Mouse (Mus musculus): Measurements from ENCODE around the gene Hist1h2an.
"Not testable (repeated sequence)": the region's sequence is repeated elsewhere in the genome, so short reads cannot be mapped to it uniquely, and the experiment has no call there.

The Hist1h2an gene

DNA sequence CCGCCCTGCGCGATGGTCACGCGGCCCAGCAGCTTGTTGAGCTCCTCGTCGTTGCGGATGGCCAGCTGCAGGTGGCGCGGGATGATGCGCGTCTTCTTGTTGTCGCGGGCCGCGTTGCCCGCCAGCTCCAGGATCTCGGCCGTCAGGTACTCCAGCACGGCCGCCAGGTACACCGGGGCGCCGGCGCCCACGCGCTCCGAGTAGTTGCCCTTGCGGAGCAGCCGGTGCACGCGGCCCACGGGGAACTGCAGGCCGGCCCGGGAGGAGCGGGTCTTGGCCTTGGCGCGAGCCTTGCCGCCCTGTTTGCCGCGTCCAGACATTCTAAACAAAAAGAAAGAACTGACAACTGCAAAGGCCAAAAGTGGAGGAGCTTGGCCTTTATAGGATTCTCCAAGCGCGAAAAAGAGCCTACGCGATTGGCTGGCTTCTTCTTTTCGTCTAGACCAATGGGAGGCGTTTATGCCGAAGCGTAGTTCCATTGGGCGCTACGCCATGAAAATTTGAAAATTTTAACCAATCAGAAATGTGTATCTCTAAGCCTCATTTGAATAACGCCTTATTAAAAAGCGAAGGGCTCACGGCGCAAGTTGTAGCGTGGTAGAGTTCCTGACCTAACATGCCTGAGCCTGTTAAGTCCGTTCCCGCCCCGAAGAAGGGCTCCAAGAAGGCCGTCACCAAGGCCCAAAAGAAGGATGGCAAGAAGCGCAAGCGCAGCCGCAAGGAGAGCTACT is at the start of gene Hist1h2an, which contains the start of gene Hist1h2bp:
TSS of gene Hist1h2an (minus strand) at position 320 of the 731 bp plus-strand sequence.
TSS of gene Hist1h2bp (plus strand) at position 563 of the 731 bp plus-strand sequence.
- peak; percentile 98 for DNase-seq (ENCODE audit: low spot score)

DNA sequence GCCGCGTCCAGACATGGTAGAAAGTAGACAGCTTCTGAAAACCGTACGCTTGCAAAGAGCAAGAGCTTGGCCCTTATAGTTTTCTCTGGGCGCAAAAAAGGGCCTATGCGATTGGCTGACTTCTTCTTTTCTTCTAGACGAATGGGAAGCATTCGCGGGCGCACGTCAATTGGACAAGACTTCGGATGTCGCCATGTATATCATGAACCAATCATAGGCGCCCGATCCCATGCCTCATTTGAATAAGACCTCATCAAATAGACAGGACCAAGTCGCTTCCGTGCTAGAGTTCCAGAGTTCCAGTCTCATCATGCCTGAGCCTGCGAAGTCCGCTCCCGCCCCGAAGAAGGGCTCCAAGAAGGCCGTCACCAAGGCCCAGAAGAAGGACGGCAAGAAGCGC is 46.4 kb upstream of the Hist1h2an start, which contains the start of the genes Hist1h2ap and Hist1h2br:
TSS of gene Hist1h2ap (minus strand) at position 47 of the 400 bp plus-strand sequence.
TSS of gene Hist1h2br (plus strand) at position 283 of the 400 bp plus-strand sequence.
- DNase-seq (ENCODE audit: low spot score), result not testable (repeated sequence)

DNA sequence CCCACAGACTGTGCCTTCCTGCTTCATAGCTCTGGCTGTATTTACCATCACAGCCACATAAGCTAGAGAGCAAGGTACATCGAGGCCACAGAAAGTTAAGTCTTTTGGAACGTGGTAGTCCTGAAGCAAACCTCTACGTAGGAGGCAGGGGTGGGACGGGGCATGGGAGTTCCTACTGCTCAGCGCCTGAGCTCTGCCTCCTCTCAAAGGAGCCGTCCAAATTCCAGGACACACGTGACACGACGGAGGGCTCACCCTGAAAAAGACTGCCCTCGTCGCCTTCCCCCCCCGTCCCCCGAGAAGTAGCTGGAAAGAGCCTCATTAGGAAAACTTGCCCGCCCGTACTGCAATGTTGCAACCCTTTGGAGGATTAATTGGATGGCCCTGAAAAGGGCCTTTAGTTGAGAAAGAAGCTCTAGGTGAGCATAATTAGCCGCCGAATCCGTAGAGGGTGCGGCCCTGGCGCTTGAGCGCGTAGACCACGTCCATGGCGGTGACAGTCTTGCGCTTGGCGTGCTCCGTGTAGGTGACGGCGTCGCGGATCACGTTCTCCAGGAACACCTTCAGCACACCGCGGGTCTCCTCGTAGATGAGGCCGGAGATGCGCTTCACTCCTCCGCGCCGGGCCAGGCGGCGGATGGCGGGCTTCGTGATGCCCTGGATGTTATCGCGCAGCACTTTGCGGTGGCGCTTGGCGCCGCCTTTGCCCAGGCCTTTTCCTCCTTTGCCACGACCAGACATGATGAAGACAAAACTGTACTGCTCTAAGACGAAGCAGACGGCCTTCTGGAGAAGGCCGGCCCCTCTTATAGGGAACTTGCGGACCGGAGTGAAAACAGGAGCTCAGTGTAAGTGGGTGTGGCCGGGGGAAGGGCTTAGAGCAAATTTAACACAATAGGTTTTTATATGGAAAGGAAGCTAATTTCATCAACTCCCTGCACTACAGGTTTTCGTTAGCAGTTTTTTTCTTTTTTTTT is 44.7 kb upstream of the Hist1h2an start, which contains the start of gene Hist1h4n:
TSS of gene Hist1h4n (minus strand) at position 779 of the 977 bp plus-strand sequence.
- not testable (repeated sequence) for DNase-seq (ENCODE audit: low spot score)

DNA sequence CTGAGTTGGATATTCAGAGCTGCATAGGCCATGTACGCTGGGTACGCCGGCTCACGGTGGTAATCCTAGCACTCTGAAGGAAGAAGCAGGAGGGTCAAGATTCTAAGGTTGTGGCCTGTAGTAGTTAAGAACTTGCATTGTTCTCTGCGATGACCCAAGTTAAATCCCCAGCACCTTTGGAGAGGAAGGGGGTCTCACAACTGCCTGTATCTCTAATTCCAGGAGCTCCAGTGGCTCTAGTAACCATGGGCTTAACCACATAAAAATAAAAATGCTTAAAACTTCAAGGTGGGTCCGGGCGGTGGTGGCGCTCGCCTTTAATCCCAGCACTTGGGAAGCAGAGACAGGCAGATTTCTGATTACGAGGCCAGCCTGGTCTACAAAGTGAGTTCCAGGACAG is 43.3 kb upstream of the Hist1h2an start:
- no peak for DNase-seq (ENCODE audit: low spot score)

DNA sequence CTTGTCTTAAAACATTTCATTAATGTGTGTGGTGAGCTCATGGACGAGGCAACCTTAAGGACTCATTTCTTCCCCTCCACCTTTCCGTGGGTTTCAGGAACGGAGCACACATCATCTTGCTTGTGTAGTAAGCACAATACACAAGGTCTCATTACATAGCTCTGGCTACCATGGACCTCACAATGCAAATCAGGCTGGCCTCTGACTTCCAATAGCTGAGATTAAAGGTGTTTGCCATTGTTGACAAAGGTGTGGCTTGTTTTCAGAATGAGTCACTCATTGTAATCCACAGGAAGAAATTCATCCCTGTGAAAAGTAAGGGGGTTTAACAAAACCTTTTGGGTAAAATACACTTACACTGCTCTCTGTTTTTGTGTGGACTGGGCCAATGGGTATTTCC is 41.5 kb upstream of the Hist1h2an start:
- DNase-seq (ENCODE audit: low spot score), result no peak

DNA sequence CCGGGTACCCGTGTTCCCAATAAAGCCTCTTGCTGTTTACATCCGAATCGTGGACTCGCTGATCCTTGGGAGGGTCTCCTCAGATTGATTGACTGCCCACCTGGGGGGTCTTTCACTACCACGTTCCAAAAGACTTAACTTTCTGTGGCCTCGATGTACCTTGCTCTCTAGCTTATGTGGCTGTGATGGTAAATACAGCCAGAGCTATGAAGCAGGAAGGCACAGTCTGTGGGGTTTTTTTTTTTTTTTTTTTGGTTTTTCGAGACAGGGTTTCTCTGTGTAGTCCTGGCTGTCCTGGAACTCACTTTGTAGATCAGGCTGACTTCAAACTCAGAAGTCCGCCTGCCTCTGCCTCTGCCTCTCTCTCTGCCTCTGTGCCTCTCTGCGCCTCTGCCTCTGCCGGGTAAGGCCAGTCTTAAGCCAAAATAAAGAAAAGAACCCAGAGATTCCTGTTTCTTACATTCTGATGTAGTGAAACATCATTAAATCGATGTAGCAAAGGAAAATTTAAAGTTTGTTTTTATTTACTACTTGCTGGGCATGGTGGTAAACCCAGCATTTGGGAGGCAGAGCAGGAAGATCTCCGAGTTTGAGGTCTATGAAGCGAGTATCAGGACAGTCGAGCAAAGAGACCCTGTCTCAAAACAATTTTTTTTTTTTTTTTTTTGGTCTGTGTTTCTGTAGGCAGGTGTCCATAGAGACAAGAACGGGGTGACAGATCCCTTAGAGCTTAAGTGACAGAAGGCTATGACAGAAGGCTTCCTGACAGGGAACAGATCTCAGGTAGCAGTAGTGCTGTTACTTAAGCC is 33.3 kb upstream of the Hist1h2an start:
- not testable (repeated sequence) for DNase-seq (ENCODE audit: low spot score)

DNA sequence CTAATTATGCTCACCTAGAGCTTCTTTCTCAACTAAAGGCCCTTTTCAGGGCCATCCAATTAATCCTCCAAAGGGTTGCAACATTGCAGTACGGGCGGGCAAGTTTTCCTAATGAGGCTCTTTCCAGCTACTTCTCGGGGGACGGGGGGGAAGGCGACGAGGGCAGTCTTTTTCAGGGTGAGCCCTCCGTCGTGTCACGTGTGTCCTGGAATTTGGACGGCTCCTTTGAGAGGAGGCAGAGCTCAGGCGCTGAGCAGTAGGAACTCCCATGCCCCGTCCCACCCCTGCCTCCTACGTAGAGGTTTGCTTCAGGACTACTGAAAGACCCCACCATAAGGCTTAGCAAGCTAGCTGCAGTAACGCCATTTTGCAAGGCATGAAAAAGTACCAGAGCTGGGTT is 25.1 kb upstream of the Hist1h2an start:
- DNase-seq (ENCODE audit: low spot score), result not testable (repeated sequence)

DNA sequence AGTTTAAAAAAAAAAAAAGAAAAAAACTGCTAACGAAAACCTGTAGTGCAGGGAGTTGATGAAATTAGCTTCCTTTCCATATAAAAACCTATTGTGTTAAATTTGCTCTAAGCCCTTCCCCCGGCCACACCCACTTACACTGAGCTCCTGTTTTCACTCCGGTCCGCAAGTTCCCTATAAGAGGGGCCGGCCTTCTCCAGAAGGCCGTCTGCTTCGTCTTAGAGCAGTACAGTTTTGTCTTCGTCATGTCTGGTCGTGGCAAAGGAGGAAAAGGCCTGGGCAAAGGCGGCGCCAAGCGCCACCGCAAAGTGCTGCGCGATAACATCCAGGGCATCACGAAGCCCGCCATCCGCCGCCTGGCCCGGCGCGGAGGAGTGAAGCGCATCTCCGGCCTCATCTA is 24.5 kb upstream of the Hist1h2an start, which contains the start of gene Hist1h4m:
TSS of gene Hist1h4m (plus strand) at position 208 of the 400 bp plus-strand sequence.
- DNase-seq (ENCODE audit: low spot score), result not testable (repeated sequence)

DNA sequence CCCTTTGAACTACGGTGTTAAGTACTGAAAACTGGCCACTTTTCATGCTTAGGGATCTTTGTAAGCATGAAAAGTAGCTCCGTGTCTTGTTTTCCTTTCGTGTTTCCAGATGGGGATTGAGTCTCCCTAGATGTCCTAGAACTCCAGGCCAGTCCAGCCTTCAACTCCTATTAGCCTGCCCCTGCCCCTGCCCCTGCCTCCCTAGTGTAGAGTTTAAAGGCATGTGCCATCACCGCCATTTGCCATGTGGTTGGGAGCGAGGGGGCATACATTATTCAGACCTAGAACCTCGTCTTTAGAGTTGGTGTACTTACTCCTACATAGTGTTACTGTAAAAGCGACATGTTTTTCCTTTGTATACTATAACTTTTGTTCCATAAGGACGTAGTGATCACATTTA is 24.1 kb upstream of the Hist1h2an start:
- DNase-seq (ENCODE audit: low spot score), result not testable (repeated sequence)

DNA sequence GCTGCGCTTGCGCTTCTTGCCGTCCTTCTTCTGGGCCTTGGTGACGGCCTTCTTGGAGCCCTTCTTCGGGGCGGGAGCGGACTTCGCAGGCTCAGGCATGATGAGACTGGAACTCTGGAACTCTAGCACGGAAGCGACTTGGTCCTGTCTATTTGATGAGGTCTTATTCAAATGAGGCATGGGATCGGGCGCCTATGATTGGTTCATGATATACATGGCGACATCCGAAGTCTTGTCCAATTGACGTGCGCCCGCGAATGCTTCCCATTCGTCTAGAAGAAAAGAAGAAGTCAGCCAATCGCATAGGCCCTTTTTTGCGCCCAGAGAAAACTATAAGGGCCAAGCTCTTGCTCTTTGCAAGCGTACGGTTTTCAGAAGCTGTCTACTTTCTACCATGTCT is 23.1 kb upstream of the Hist1h2an start, which contains the start of the genes Hist1h2bq and Hist1h2ao:
TSS of gene Hist1h2bq (minus strand) at position 125 of the 400 bp plus-strand sequence.
TSS of gene Hist1h2ao (plus strand) at position 393 of the 400 bp plus-strand sequence.
- DNase-seq (ENCODE audit: low spot score), result not testable (repeated sequence)

DNA sequence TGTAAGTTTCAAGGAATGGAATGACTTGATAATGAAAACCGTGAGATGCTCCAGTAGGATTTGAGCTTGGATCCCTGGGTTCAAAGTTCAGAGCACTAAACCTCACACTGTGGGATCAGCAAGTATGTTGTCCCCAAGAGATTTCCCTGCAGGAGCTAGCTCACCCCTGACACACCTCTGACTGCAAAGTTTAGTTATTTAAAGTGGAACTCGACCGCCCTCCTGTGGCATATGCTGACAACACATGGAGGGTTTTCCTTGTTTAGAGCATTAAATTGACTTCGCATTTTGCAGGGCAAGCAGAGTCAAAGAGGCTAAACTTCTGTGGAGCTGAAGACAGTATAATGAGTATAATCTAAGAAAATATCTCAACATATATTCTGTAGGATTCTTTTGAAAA is 16.0 kb upstream of the Hist1h2an start:
- not testable (repeated sequence) for DNase-seq (ENCODE audit: low spot score)

DNA sequence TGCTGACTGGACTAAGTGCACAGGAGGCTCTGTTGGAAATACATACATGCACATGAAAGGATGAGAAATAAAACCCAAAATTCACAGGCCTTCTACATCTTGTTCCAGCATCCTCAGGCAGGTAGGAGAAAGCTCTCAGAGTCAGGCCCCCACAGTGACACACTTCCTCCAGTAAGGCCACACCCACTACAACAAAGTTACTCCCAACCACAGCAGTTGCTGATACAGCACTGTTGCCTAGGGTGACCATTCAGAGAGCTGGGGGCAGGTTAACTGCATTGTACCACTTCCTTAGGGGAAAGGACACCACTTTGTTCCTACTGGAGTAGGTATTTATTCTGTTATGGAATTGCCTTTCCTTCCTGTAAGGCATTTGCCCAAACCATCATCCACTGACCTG is 10.1 kb upstream of the Hist1h2an start:
- DNase-seq (ENCODE audit: low spot score), result not testable (repeated sequence)

DNA sequence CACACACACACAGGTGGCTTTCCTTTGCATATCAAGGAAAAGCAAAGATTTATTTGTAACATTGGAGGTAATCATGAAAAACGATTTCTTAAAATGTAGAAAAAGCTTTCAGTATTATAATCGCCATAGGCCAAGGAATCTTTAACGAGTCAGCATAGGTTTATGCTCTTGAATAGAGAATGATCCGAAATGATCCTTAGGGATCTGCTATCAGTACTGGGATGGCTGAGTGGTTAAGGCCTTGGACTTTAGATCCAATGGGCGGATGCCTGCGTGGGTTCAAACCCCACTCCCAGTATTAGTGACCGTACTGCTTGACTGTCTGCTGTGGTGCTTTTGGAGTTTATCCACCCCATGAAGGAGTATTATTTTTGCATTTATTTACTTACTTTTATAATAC is 8.6 kb upstream of the Hist1h2an start:
- no peak for DNase-seq (ENCODE audit: low spot score)

DNA sequence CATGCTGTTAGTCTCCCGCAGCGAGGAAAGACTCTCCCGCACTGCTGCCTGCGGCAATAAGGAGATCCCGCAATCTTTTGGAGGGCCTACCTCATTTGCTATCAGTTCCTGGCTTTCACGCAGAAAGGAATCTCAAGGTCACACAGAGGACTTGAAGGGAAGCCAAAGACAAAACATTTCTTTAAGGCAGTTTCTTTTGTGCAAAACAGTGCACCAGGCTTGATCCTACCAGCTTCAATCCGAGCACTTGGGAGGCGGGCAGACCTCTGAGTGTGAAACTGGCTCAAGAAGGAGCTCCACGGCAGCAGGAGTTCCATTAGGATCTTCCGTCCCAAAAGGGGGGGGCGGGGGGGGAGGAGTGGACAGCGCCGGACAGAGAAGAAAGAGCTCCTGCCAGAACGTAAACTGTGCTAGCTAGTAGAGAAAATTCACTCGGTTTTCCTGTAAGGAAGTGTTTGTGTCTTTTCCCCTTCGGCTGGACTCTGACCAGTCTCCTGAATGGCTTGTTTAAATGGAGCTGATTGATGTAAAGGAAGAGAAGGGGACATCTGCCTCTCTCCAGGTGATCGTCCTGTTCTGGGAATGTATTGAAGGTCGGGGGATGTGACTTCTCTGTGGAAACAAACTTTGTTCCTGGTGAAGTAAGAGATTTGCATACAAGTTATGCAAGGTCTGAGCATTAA is 3.7 kb upstream of the Hist1h2an start:
- DNase-seq (ENCODE audit: low spot score), result no peak

DNA sequence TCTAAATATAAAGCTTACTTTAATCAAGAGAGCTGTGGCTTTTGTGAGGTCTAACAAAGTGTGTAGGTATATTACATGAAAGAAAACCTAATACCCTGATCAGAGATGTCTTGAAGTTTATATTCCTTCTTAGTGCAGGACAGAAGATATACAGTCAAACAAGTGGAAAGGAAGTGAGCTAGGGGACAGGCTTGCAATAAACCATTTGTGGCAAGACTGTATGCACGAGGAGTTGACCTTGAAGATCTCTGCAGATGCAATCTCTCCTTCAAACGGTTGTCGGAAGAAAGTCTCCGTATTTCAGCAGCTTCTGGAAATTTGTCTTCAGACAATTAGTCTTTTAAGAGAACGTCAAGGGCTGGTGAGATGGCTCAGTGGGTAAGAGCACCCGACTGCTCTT is 2.9 kb upstream of the Hist1h2an start:
- DNase-seq (ENCODE audit: low spot score), result no peak

DNA sequence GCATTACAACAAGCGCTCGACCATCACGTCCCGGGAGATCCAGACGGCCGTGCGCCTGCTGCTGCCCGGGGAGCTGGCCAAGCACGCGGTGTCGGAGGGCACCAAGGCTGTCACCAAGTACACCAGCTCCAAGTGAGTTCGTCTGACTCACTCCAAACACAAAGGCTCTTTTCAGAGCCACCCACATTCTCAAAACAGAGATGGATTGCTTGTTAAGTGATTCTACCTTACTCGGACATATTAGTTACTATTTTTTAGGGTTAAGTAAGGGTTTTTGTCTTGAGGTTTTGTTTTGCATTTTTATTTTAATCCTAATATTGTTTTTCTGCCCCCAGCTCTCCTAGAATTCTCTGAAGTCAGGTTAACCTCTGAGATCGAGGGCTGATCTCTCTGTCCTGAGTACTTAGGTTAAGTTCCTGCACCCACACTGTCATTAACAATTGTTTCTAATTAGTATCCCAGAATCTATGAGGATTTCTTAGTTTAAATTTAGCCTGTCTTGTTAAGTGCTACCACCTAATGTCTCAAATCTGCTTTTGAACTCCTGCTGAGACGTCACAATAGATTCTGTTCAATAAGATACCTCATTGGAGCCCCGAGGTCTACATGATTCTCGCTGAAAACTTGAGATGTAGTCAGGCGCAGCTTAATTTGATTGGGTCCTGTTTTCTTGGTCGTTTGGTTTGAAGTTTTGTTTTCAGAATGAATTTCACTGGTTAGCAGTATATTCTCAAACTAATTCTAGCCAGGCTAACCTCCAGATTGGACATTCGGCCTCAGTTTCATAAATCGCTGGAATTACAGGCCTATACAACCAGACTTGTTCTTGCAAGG is 959 bp upstream of the Hist1h2an start:
- no peak for DNase-seq (ENCODE audit: low spot score)

DNA sequence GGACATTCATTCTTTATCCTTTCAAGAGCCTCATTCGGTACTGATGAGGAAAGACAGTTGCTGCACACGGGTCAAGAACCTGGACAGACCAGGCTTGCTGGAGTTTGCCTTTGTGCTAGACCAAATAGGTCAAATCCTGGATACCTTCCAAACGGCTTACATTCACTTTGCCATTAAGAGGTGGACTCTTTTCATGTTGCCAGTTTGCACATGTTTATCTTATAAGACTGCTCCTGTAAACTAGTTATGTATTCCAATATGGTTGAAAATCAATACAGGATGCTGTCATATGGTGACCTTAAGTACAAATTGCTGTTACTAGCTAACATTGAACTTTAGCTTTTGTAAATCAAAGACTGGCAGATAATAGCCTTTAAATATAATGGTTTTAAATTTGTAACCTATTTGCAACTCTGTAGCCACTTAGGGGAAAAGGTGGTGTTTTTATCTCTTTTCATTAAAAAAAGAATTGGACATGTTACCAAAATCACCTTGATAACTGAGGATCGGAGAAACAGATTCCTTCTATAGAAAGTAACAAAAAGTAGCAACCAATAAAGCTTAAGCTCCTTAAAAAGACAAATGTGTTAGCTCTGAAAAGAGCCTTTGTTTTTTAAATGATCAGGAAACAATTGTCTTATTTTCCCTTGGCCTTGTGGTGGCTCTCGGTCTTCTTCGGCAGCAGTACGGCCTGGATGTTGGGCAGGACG is 674 bp downstream of the Hist1h2an start:
- no peak for DNase-seq (ENCODE audit: low spot score)

DNA sequence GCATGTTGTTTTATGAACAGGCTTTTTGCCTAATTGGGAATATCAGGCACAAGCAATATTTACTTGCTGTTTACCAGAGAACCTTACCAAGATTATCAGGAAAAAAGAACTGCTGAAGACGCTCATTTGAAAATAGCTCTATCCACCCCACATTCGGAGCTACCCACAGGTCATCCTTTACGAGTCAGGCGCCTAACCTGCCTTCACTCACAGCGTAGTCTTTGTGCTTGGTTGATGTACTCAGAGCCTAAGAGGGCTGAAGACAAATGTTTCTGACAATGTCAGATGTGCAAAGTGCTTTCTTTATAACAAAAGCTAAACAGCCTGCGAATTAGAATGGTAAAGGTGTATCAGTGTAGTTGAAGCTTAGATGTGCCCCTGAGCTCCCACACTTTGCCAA is 2.7 kb downstream of the Hist1h2an start:
- no peak for DNase-seq (ENCODE audit: low spot score)

DNA sequence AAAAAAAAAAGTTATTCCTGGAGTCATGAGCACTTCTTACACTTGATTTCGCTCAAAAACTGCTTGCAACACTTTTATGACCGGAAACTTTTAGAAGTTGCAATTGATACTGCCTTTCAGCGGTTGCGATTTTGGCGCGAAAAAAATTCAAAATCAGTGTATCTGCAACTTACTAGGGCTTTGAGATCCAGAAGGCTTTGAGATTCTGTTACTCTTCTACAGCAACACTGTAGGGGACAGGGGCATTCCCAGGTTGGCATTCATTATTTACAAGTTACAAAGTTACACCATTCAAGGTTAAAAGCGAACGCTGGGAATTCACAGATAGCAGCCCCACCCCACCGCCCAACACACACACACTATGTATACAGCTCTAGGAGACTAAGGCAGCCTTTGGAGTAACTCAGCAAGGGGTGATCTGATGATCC is 3.3 kb downstream of the Hist1h2an start:
- peak; percentile 54 for DNase-seq (ENCODE audit: low spot score)
